Mouse (Mus musculus) embryo, embryonic 11 days (tissue): ENCODE results near the gene Tead1.

Experiments used
- DNase-seq: peaks from one replicate; pipeline ENCODE4 v3.0.0-alpha.2; 2015

Gene Tead1

GRCm38 (mm10) chr7:112730209-112730608 lies 51.1 kb downstream of the Tead1 start:
- no peak for DNase-seq

- DNase-seq = no peak
These were observed 52.5 kb downstream of the Tead1 start for GRCm38 (mm10) chr7:112731584-112731983.

- DNase-seq = no peak
These were observed 60.1 kb downstream of the Tead1 start for GRCm38 (mm10) chr7:112739174-112739573.

GRCm38 (mm10) chr7:112741790-112742189 lies 62.7 kb downstream of the Tead1 start:
- DNase-seq = peak; percentile 63

- DNase-seq = no peak
These were observed 63.9 kb downstream of the Tead1 start for GRCm38 (mm10) chr7:112743063-112743462.

- DNase-seq = peak; percentile 90
These were observed 64.7 kb downstream of the Tead1 start for GRCm38 (mm10) chr7:112743621-112744395.

GRCm38 (mm10) chr7:112747187-112747586 lies 68.1 kb downstream of the Tead1 start:
- DNase-seq = peak; percentile 50

- no peak for DNase-seq
These were observed 68.7 kb downstream of the Tead1 start for GRCm38 (mm10) chr7:112747836-112748235.

- no peak for DNase-seq
These were observed 69.2 kb downstream of the Tead1 start for GRCm38 (mm10) chr7:112748327-112748726.

- no peak for DNase-seq
These were observed 71.0 kb downstream of the Tead1 start for GRCm38 (mm10) chr7:112750101-112750500.

- DNase-seq = no peak
These were observed 73.2 kb downstream of the Tead1 start for GRCm38 (mm10) chr7:112752311-112752710.

- DNase-seq = no peak
These were observed 74.2 kb downstream of the Tead1 start for GRCm38 (mm10) chr7:112753314-112753713.

GRCm38 (mm10) chr7:112759359-112759975 lies 80.3 kb downstream of the Tead1 start:
- no peak for DNase-seq

GRCm38 (mm10) chr7:112760293-112760692 lies 81.2 kb downstream of the Tead1 start:
- DNase-seq = no peak

GRCm38 (mm10) chr7:112760782-112761181 lies 81.7 kb downstream of the Tead1 start:
- DNase-seq = peak; percentile 71

GRCm38 (mm10) chr7:112762870-112763269 lies 83.8 kb downstream of the Tead1 start:
- no peak for DNase-seq

GRCm38 (mm10) chr7:112763513-112763912 lies 84.4 kb downstream of the Tead1 start:
- DNase-seq = no peak

- DNase-seq = no peak
These were observed 85.8 kb downstream of the Tead1 start for GRCm38 (mm10) chr7:112764921-112765320.

GRCm38 (mm10) chr7:112769866-112770265 lies 90.7 kb downstream of the Tead1 start:
- DNase-seq = no peak

GRCm38 (mm10) chr7:112771461-112771860 lies 92.3 kb downstream of the Tead1 start:
- no peak for DNase-seq

GRCm38 (mm10) chr7:112772777-112773176 lies 93.7 kb downstream of the Tead1 start:
- no peak for DNase-seq

- no peak for DNase-seq
These were observed 94.5 kb downstream of the Tead1 start for GRCm38 (mm10) chr7:112773601-112774000.

- DNase-seq = no peak
These were observed 96.7 kb downstream of the Tead1 start for GRCm38 (mm10) chr7:112775816-112776215.

GRCm38 (mm10) chr7:112776670-112777069 lies 97.6 kb downstream of the Tead1 start:
- DNase-seq = no peak
